Mouse (Mus musculus) spleen, adult 12 weeks (tissue): Measurements from ENCODE around the gene Paqr5.

ENCODE experiments used
- DNase-seq: peaks from one replicate; pipeline ENCODE4 v3.0.0; 2022; ENCODE audit warnings: low spot score

Paqr5 gene

DNA sequence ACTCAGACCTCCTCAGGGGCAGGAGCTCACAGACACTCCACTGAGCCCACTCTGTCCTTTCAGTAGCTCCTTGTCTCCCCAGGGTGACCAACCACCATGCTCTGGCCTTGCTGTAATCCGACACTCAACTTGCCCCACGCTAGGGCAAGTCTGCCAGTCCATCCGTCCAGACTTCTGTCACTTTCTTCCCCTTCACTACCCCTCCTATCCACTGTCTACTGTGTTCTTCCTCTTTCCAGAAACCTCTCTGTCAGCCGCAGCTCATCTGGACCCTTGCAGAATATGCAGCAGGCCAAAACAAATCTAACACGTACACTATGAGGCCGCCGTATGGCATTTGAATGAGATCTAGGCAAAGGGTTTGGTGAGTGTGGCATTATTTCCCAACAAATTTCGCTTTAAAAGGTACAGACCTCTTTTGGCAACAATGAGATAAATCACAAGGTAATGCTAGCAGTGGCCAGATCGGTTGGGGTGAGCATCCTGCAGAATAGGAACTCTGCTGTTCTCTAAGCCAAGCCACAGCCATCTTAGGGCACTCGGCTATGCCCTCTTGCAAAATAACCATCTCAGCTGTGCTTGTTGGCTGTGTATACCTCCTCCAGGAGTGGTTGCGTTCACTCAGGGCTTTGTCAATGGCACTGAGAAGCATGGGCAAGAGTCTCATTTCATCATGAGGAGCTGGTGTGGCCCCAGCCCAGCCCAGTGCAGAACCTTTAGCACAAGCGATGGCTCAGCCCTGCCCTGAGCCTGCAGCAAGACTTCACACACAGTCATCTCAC, 13.1 kb downstream of the Paqr5 start:
- no peak for DNase-seq

DNA sequence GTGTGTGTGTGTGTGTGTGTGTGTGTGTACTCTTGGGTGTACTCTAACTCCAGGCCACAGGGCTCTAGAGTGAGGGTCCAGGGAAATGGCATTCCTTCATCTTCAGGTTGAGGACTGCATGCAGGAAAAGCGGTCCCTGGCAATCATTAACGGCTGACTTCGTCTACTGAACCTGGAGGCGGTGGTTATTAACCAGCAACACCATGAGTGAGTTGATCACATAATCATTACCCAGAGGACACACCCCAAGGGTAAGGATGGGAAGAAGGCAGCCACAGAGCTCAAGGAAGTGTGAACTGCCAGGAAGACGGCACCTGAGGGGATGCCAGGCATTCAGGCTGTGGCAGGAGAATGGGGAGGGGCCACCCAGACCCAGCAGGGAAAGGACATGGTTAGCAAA, 18.3 kb downstream of the Paqr5 start:
- DNase-seq: no peak

DNA sequence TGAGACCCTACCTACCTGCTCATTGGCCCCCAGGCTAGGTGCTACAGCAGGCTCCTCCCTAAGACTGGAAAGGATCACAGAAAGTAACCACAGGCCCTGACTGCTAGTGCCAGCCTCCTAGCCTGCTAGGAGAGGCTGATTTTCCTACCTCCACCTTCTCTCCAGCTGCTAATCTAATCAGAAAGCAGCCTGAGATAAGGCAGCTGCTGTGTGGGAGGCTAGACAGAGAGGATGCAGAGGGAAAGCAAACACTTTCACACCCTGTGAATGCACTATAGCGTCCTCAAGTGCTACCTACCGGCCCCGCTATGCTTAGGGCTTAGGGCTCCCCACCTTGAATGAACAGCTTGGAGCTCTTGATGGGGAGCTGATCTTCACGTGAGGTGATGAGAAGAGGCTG, 19.6 kb downstream of the Paqr5 start:
- DNase-seq: no peak

DNA sequence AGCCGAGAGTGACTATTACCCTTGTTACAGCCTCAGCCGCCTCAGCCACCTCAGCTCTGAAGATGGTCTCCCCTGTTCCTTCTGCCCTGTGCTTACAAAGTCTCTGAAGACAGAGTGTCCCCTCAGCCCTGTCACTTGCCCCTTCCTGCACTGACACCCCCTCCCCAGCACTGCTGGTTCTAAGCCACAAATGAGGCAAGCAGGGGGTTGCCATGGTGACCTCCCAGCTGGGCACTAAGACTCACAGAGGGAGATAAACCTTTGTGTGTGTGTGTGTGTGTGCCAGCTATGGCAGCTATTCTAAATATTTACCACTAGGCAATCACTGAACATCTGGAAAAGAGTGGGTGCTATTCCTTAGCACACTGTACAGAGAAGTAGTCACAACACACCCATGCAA, 23.0 kb downstream of the Paqr5 start:
- DNase-seq: no peak

DNA sequence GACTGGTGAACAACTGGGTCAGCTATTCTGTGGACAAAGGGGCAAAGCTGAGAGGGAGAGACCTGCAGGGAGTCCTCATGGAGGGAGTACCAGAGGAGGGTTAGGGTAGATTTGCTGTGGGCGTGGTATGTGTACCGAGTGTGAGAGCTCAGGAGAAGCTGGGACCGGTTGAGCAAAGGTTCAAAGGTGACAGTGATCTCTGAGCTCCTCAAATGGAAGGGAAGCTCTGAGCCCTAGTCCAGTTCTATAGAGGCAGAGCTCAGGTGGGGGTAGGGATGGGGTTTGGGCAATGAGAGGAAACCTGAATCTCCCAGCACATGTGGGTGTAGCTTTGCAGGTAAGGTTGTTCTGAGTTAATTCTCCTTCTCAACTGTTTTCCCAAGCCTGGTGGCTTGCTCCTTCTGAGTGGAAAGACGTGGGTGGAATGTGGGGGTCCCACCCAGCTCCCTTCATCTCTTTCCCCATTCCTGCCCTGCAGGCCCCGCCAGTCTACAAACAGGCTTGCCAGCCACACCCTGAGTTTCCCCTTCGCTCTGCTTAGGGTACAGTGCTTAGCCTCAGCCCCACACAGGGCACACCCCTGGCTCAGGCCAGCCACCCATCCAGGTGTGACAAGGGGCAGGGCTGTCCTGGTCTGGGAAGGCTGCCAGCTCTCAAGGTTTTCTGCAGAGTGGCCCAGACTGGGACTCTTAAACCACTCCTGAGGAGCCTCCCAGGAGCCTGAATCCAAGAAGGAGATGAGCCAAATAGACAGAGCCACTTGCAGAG, 26.8 kb downstream of the Paqr5 start:
- no peak for DNase-seq

DNA sequence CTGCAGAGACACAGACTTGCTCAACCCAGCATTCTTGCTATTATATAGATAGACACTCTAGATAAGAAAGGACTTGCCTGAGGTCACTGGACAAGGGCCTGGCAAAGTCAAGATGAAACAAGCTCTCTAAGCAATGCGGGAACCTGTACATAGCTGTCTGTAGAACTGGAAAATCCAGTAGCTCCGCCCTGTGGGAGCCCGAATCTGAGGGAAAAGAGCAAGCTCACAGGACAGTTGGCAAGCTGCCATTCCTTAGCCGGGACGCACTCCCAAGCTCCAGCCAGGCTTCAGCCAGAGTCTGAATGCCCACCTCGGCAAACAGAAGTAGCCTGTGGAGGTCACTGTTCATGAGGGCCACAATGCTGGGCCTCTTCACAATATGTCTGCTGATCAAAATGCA, 28.8 kb downstream of the Paqr5 start:
- DNase-seq: no peak

DNA sequence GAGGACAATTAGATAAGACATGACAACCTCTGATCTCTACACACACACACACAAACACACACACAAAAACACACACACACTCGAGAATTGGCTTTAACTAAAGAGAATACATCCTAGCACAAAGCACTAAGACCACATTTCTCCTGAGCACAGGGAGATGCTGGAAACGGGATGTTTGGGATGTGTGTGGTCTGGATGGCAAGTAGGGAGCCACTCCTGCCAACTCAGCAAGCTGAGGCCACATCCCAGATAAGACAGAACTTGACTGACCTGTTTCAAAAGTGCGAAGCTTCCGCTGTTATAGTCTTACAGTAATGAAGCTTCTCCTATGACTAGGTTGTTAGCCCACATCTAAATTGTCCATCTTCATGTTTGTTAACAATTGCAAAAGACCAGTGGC, 35.5 kb downstream of the Paqr5 start:
- no peak for DNase-seq

DNA sequence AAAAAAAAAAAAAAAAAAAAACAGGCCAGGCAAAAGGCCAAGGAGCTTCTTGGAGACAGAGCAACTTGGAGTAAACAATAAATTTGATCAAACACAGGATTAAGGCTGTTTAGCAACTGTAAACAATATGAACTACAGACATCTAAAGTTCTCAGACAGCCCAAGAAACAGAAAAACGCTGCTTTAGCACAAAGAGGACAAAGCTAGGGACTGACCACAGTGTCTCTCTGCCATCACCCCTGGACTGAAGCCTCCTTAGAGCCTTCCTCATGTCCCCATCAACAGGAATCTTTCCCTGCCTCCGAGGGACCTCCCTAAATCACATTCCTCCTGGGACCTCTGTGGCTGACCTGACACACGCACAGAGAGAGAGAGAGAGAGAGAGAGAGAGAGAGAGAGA, 35.9 kb downstream of the Paqr5 start:
- no peak for DNase-seq

DNA sequence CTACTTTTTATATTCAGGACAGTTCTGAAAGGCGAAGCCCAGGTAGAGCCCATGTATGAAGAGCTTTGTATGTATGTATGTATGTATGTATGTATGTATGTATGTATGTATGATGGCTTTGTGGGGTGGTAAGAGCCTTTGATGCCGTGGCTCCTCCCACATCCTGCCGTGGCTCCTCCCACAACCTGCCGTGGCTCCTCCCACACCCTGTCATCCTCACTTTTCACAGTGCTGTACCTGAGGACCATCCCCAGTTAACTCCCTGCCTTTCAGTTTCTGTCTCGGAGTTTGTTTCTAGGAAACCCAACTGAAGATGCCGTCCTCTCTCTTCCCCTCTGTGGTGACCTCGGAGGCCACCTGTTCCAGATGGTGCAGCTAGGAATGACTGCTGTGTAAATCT, 40.6 kb downstream of the Paqr5 start:
- no peak for DNase-seq

DNA sequence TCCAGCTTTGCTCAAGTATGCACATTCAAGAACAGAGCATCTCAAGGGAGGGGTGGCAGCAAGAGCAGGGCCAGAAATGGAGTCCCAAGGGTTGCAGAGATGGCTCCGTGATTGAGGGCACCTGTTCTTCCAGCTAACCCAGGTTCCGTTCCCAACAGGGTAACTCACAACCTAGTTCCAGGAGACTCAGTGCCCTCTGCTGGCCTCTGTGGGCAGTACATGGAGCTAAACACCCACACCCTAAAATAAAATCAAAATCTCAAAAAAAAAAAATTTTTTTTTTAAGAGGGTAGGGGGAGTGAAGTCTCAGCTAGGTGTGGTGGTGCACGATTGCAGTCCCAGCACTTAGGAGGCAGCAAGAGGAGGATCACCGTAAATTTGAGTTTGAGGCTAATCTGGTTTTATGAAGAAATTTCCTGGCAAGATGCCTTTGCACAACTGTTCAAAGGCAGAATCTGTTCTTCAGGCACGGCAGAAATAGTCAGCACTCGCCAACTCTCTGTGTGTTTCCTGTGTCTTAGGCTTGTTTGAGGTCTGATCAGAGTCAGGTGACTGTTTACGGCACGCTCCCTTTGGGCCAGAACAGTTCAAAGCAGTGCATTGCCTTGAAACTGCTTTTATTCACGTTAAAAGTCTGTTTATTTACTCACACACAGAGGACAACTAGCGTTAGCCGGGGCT, 41.3 kb downstream of the Paqr5 start:
- DNase-seq: peak; percentile 31

DNA sequence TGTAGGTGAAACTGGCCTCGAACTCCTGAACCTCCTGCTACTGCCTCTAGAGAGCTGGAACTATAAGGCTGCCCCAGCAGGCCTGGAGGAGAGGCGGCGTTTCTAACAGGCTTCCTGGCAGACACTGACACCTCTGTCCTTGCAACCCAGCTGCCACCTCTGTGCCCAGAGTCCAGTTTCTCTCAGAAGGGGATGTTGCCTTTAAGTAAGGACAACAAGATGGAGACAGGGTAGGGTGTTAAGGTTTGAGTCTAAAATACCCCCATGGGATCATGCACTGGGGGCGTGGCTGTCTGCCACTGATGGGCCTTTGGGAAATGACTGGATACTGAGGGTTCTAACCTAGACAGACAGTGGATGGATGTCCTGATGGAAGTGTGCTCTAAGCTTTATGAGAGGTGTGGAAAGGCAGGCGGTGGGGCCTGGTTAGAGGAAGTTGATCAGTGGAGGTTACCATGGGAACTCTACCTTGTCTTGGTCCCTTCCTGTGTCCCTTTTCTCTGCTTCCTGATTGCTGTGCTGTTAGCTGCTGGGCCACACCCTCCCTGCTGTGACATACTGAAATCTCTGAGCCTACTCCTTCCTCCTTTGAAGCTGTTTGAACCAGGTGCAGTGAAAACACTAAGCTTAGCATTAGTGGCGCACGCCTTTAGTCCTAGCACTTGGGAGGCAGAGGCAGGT, 43.6 kb downstream of the Paqr5 start:
- DNase-seq: no peak

DNA sequence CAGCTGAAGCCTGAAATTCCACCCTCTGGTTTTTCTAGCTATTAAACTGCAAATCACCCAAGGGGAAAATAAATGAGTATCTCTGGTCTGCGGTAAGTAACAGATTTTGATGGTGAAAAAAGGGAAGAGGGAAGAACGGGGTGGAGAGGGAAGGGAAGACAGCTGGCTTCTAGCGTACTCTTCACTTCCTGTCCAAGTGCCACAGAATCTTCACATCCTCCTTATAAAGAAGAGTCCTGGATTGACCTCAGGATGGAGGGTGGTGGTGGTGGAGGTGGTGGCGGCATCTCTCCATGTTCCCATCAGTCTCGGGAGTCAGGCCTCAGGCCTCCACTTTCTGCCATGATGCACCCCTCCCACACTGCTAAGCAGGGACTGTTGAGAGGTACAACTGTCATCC, 44.8 kb downstream of the Paqr5 start:
- DNase-seq: no peak

DNA sequence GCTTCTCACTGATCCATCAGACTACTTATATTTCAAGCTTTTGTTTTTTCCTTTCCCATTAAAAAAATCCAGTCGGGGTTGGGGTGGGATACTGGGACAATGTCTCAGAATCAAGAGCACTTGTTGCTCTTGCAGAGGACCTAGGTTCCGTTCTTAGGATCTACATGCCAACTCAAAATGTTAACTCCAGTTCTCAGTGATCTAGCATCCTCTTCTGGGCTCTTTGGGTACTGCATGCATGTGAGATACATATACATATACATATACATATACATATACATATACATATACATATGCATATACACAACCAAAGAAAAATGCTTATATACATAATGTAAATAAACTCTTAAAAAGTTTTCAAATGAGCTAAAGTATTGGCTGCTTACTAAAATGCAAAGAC, 46.7 kb downstream of the Paqr5 start:
- no peak for DNase-seq

DNA sequence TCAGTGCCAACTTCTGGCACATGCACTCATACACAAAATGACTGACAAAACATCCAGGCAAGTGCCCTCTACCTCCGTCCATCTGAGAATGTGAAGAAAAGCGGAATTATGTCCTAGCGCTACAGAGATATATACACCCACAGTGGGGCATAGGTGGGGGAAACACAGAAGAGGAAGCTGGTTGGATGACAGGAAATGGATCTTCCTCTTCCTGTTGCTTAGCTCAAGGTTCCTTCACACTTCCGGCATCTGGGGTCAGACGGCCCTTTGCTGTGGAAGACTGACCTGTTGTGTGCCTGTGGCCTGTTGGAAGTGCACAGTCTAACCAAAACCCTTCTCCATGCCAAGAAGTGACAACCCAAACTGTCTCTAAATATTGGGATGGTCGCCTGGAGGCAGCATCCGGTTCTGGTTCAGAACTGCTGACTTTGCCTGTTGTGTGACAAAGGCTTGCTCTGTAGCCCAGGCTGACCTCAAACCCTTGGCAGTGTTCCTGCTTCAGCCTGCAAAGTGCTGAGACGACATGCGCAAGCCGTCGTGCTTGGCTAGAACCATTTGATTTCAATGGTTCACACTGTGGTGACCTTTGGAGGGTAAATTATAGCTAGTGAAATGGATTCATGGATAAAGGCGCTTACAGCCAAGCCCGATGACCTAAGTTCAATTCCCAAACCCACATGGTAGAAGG, 49.3 kb downstream of the Paqr5 start:
- DNase-seq: no peak

DNA sequence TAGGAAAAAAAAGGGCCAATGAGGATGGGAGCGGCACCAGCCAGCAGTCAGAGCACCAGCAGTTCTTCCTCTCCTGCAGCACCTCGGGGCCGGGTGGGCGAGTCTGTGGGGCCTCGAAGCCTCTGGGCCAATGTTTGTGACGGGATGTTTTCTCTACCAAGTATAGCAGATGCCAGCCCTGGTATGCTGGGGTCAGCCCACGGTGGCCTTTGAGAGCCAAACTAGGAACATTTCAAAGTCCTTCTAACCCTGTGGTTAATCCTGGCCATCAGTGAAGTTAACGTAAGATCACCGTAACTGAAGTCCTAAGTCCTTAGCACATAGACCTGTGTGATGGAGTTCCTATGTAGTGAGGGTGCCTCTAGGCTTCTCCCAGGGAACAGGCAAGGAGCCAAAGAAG, 54.6 kb downstream of the Paqr5 start:
- DNase-seq: no peak

DNA sequence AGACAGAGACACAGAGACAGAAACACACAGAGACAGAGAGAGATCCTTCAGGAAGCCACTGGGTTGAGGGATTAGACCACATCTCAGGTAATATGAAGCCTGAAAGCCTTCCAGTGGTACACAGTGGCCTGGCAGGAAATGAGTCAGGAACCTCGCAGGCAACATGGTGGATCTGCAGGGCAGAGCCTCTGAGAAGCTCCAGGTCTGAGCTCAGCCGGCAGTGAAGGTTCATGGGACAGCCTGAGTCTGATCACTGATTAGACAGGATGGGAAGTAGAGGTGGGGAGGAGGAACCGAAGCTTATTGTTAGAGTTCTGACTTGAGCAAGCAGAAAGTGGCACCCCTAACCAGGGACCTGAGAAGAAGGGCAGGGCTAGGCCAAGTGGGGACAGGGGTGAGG, 55.6 kb downstream of the Paqr5 start:
- DNase-seq: no peak

DNA sequence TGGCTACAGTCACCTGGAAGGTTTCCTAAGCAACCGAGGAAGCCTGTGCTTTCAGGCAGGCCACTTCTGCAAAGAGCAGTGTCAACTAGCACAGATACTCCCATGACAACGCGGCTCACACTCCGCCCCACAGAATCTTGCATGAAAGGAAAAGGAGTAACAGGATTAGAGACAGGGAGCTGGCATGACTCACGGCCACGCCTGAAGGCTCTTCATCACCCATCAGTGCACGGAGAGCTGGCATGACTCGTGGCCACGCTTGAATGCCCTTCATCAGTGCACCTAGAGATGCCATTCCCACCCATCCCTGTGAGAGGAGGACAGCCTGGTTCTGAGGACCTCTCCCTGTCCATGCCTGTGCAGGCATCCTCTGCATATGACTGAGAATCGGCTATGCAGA, 59.3 kb downstream of the Paqr5 start:
- DNase-seq: no peak

DNA sequence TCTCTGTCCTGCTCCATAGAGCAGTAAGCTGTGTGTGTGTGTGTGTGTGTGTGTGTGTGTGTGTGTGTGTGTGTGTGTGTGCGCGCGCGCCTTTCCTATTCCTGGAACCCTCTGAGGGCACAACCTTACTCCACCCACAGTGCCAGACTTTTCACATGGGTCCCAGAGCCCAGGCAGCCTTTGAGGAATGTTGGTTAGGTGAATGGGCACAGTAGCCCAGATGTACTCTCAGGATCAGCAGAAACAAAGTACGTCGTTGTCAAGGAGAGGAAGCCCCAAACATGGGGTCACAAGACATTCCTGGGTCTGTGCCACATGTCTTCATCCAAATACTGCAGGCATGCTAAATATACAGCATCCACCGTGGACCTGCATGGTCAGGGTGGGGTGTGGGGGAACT, 60.7 kb downstream of the Paqr5 start:
- no peak for DNase-seq

DNA sequence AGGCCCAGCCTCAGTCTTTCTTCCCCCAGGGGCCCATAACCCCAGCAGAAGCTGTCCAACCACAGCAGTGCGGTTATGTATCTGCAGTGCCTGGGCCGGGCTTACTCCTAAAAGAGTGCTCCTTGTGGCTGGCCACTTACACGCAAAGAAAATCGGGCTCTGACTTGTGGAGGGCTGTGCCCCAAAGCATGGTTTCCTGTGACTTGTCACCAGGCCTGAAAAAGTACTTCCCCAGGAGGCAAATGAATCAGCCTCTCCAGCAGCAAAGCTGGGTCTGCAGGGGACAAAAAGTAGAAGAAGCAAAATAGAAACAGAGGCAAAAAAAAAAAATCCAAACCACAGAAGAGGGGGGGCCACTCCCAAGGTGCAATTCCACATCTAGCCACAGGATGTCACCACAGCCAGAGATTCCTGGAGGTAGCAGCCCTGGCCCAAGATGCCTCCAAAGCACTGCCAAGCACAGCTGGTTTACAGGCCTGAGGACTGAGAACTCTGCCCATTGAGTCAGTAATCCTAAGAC, 61.2 kb downstream of the Paqr5 start:
- DNase-seq: no peak

DNA sequence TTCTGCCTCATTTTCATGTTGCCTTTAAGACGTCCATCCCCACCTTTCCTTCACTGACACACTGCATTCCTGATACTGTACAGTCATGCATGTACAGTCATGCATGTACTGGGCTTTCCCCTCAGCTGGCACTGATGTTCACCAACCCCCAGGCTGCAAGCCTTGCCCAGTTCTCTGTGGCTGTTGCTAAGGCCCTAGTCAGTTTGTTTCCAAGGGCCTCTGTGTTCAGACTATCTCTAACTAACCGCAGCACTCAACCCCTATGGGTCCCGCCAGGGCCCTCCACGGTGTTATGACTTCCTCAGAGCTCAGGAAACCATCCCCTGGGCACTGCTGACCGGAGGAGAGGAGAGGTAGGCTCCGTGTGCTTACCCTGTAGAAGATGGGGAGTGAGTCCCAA, 63.3 kb downstream of the Paqr5 start:
- no peak for DNase-seq

DNA sequence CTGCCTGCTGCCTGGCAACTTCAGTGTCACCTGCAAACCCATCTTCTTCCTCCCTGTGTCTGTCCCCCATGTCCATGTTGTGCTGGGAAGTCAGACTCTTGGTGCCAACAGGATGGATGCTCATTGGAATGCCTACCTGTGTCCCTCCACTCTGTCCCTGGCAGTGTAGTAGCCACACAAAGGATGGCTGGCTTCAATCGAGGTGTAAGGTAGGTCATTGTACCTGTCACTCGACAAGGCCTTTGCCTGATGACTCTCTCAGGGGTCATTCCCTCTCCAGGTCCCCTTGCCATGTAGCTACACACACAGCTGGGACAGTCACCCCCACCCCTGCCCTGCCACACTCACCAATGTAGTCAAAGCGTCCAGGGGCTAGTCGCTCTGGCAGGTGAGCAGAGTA, 65.5 kb downstream of the Paqr5 start:
- DNase-seq: no peak

DNA sequence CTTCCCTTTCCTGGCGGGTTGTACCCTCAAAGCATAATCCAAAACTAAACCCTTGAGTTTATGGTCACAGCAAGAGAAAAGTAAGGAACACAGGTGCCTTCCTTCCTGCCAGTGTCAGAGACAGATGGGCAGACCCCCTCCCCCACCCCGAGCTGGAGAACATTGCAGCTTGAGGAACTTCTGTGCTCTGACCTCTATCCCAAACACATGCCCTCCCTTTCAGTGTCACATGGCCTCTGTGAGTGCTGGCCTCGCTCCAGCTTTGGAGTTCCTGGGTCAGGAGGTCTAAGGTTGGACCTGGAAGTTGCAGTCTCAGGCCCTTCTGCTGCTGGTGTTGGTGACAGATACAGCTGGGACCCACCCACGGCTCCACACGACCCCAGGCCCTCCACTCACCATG, 65.9 kb downstream of the Paqr5 start:
- DNase-seq: no peak
